Mouse (Mus musculus): ENCODE results near the gene Intu.

Intu gene

DNA sequence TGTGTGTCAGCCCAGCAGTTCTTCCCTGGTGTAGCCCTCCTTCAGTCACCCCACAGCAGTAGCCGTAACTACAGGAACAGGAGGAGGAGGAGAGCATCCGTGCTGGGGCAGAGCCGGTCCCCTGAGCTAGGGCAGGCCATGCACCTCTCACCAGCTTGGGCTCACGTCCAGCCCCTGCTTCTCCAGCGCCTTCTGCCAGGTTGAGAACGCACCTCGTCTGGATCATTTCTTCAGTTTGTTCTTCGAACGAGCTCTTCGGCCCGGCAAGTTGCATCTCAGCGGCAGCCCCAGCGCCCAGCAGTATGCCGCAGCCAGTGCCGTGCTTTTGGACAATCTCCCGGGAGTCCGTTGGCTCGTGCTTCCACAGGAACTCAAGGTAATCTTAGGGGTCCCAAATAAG is 152.1 kb downstream of the Intu start:
- no peak for DNase-seq (ENCODE audit: low read depth, low spot score)

DNA sequence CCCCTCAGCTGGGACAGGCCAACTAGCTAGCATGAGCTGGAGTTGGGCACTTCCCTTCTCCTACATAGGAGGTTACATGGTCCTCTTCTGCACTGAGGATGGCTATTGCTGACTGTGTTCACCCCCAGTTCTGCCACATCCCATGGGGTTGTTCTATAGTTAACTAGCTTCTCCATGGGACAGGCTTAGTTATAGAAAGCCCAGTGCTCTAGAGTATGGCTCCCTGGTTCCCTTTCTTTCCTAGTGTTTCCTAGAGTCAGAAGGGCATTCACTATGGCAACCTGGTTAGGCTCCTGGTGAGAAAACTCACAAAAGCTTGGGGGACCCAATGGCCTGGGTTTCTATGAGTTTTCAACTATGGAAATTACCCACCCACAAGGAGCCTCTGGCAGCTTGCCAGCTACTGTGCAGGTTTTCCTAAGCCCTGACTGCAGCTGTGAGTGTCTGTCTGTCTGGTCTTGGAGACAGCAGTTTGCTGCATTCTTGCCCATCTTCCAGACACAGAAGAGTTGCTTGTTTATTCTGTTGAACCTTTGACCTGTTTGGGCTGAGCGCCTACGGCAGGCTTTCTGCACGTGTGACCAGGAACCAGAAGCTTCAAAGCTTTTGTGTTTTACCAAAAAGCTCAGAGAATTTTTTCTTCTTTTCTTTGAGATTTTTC is 154.9 kb downstream of the Intu start:
- DNase-seq (ENCODE audit: low read depth, low spot score): no peak

DNA sequence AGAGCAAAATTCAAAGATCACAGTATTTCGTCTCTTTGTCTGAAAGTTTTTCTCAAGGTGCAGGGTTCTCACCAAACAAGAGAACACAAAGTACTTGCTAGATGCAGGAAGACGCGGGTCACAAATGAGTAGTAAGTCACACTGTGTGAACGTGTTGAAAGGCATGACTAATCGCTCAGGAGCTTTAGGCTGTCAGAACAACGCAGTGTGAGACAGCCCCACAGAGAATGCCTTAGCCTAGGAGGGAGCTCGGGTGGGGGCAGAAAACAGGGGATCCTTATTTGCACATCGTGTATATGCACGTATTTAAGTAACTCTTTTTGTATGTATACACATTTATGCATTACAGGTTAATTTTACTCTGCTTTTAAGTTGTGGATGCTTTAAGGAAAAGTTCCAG is 155.8 kb downstream of the Intu start:
- DNase-seq (ENCODE audit: low read depth, low spot score): no peak

DNA sequence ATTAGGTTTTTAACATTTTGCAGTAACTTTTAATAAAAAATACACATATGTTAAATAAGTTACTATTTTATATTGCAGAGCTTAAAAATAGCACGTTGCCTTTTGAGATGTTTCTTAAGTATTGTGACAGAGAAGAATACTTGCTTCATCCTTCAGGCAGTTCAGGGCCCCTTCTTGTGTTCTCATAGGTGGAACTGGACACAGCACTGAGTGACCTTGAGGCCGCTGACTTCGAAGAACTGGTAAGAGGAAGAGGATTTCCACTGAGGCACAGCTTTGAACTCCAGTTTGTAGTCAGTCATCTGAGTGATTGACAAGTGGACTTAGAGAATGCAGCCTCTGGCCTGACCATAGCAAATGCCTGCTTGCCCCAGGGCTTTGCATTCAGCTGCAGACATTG is 156.5 kb downstream of the Intu start:
- DNase-seq (ENCODE audit: low read depth, low spot score): no peak

DNA sequence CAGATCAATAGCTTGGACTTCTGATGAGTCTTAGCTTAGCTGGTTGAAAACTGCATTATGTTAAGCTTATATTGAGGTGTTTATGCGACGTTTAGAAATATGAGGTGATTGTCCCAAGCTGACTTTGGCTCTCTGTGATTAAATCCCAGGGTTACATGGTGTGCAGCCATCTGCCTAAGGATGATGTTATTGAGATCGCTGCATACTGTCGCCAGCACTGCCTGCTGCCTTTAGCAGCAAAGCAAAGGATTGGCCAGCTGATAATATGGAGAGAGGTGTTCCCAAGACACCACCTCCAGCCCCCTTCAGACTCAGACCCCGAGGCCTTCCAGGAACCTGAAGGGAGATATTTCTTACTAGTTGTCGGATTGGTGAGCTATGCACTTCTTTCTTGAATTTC is 160.5 kb downstream of the Intu start:
- DNase-seq (ENCODE audit: low read depth, low spot score): no peak

DNA sequence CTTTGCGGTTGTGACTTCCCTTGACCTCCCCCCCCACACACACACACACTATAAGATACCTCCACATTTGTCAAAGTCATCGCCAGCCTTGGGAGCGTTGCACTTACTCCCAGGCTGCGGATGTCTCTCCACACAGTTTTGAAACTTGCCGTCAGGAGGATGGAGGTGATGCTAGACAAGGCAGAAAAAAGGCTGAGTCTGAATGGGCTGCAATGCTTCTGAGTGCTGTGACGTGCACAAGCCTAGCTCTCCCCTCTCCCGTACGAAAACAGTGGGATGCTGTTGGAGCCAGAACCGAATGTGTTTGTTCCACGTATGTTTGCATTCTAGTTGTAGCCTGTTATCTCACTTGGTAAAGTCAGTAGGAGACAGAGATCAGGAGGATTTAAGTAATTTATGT is 162.3 kb downstream of the Intu start:
- DNase-seq (ENCODE audit: low read depth, low spot score): no peak

DNA sequence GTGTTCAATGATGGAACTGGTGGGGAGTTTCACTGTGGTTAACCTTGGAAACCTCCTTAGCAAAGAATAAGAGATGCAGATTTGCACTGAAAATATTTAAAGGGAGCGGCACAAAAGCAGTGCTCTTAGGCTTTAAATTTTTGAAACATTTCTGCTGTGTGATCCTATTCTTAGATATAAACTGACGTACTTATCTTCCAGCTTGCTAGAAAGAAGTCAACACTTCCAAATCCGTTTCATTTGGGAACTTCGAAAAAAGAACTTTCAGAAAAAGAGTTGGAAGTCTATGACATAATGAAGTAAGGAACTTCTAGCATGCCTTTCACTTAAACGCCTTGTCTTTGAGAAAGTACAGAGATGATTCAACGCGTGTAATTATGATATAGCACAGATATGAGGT is 162.9 kb downstream of the Intu start:
- no peak for DNase-seq (ENCODE audit: low read depth, low spot score)

DNA sequence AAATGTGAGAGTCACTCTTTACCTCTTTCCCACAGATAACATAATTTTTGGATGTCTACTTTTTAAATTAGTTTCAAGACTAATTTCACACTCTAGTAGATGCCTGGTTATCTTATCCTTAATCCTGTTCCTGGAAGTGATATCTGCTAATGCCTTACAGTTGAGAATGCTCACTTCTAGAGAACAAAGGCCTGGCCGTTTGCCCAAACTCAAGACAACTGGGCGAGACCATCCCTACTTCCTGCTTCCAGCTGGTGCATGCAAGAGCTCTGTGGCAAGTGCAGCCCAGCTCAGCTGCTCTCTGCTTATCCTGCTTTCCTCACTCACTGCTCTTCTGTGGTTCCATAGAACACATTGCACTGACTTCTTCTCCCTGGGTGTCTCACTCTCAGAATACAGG is 163.4 kb downstream of the Intu start:
- no peak for DNase-seq (ENCODE audit: low read depth, low spot score)

DNA sequence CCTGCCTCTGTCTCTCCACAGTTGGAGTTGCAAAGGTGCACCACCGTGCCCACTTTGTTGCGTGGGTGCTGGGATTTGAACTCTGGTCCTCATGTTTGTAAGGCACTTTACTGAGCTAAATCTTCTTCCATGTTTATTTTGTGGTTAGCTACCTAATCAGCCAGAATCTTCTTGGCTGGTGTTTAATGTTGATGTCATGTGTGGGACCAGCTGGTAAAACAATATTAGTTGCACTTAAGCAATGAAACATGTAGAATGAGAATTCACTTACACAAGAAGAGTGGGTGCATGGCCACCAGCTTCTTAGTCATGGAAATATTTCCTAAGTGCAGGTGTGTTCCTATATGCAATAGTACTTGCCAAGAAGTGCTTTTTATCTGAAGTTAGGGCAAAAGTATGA is 164.1 kb downstream of the Intu start:
- no peak for DNase-seq (ENCODE audit: low read depth, low spot score)

DNA sequence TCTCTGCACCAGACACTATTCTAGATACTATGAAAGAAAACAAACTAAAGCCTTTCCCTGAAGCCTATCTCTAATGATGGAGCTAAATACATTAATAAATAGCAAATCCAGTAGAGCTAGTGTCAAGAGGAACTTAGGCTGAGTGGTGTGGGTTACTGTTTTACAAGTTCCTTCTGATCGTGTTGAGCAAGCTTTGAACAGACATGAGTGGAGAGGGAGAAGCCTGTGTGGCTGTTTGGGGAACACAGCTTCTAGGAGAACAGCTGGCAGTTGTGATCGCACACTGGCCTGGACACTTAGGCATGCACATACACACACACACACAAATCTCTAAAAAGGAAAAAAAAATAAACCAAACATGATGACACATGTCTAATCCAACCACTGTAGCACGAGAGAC is 167.7 kb downstream of the Intu start:
- DNase-seq (ENCODE audit: low read depth, low spot score): no peak

DNA sequence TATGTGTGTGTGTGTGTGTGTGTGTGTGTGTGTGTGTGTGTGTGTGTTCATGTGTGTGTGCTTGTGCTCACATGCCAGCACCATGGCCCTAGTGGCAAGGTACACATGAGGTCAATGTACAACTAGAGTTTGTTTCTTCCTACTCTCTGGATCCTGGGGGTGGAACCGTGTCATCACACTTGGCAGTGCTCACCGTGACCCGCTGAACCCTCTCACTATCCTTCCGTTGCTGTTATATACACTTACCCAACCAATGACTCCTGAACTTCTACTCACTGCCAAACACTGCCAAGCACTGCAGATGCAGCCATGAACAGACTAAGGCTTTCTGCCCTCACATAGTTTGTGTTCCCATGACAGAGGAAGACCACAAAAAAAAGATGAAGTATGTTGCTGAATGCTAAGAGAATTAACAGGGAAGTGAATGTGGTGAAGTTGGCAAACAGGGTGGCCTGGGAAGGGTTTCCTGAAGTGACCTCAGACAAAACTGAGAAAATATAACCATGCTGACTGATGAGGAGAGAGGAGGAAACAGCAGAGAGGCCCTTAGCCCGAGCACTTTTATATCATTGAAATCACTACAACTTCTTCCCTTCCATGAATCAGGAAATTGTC is 173.8 kb downstream of the Intu start:
- DNase-seq (ENCODE audit: low read depth, low spot score): no peak

DNA sequence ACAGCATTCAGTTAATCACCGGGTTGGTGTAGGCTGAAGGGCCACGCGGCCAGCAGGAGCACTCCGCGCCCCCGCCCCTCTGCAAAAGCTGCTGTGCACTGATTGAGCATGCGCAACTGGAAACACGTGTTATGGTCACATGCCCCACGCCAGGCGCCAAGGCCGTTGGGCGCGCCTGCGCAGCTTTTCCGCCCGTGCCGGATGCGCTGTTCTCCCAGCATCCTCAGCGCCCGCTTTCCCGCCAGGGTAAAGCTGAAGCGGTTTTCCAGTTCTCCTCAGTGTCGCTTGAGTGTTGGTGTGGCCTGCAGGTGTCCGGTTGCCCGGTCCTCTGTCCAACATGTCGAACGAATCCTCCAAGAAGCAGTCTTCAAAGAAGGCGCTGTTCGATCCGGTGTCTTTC is 177.6 kb downstream of the Intu start, which contains the start of gene Slc25a31:
Gene Slc25a31 (plus strand): TSS at position 201 of the 400 bp plus-strand sequence.
- no peak for DNase-seq (ENCODE audit: low read depth, low spot score)

DNA sequence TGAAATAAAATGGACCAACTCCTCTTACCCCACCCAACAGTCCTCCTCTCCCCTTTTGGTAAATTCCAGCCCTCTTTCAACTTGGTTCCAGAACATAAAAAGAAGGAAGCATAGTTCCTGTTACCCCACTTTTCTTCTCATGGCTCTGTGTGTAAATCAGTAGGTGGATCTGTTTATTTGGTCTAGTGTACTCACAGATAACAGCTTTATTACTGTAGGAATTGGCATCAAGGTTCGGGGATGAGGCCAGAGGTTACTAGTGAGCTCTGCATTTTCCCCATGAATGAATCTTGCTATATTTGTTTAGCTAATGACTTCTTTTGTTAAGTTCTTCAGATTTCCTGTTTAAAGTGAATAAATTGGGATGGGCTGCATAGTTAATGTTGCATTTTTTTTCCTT is 185.0 kb downstream of the Intu start:
- DNase-seq (ENCODE audit: low read depth, low spot score): no peak

DNA sequence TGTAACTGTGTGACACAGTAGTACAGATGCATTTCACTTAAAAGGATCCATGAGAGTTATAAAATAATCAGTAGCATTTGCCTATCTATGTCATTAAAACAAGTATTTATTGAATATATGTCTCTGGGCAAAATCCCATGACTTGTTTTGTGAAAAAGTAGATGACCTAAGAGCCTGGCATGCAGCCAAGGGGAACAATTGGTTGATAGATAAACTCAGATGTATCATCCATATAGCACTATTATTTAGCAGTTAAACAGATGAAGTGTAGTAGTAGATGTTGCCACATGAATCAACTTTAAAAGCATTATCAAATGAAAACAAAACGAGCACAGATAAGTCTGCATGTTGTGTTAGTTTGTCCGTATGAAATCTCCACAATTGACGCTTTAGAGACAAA is 187.9 kb downstream of the Intu start:
- no peak for DNase-seq (ENCODE audit: low read depth, low spot score)

DNA sequence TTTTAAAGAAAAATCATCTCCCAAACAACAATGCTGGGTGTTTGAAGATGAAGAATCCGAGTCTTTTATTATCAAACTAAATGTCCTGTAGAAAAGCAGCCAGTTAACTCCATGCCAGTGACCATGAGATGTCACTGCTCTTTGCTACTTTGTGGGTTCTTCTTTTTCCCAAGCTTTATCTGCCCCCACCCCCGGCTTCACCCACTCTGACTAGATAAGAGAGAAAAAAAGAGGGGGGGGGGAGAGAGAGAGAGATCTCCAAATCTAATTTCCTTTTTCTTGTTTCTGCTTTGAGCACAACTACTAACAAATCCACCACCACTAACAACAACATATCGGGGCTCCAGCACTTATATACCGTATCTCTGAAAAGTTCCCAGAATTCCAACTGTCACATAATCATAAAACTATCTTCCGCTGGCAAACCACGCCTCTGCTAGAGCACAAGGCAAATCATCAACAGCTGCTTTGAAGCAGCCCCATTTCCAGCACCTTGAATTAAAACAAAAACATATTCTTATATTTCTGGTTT is 207.4 kb downstream of the Intu start:
- DNase-seq (ENCODE audit: low read depth, low spot score): no peak

DNA sequence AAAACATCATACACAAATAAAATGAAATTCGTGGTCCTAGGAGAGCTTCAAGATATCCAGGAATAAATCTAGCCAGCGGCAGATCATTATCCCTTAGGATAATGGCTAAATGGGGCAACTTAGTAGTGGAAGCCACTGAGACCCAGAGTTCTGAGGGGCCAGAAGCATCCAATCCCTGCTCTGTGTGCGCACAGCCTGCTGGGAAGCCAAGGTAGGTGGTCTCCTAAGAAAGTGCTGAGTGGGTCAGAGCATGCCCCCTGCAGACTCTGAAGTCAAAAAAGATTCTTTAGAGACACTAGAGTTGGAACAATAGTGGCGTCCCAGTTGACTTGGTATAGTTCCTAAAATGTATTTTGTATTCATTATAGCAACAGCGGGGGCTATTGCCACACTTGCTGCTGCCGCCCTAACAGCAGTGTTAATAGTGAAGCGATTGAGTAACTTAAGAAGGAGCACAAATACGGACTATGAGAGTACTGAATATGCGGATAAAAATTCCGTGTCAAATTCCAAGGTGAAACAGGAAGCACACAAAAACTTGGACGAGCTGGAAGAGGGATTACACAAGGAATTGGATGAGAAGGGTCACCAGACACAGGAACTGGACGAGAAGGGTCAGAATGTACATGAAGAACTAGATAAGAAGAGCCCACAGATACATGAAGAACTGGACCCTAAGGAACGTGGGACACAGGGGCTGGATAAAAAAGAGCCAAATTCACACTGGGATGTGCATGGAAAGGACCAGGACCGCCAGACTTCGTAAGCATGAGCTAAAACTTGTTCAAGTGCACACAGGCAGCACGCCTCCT is 213.1 kb downstream of the Intu start, which contains the start of gene Hspa4l:
Gene Hspa4l (plus strand): TSS at position 472 of the 812 bp plus-strand sequence.
- DNase-seq (ENCODE audit: low read depth, low spot score): no peak

DNA sequence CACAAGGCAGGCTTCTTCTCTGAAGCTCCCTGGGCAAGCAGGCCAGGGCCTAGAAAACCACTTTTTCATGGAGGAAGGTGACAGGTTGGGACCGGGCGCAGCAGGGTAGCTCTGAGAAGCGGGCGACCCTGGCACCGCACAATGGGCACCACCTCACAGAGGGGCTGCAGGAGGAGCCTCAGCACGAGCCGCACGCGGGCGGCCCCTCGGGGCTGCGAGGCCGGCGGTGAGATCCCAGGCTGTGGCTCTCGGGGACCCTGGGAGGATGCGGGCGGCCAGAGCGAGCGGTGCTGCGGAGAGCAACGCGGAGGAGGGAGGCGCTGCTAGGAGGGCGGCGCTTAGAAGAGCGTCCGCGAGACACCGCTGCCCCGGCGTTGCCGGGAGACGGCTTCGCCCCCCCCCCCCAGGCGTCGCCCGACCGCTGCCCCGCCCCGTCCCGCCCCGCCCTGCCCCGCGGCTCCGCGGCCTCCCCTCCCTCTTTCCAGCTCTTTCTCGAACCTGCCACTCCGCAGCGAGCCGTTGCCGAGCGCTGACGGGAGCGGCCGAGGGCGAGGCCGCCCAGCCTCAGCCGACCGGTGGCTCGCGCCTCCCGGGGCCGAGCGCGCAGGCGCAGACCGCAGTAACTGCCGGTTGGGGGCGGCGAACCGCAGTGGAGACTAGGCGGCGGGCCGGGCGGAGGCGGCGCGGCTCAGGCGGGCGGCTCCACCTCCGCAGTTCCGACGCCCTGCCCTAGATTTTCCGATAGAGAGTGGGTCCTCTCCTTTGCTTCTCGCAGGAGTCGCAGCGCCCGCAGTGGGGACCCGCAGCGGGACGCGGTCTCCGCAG is 214.0 kb downstream of the Intu start:
- DNase-seq (ENCODE audit: low read depth, low spot score): peak; percentile 86

DNA sequence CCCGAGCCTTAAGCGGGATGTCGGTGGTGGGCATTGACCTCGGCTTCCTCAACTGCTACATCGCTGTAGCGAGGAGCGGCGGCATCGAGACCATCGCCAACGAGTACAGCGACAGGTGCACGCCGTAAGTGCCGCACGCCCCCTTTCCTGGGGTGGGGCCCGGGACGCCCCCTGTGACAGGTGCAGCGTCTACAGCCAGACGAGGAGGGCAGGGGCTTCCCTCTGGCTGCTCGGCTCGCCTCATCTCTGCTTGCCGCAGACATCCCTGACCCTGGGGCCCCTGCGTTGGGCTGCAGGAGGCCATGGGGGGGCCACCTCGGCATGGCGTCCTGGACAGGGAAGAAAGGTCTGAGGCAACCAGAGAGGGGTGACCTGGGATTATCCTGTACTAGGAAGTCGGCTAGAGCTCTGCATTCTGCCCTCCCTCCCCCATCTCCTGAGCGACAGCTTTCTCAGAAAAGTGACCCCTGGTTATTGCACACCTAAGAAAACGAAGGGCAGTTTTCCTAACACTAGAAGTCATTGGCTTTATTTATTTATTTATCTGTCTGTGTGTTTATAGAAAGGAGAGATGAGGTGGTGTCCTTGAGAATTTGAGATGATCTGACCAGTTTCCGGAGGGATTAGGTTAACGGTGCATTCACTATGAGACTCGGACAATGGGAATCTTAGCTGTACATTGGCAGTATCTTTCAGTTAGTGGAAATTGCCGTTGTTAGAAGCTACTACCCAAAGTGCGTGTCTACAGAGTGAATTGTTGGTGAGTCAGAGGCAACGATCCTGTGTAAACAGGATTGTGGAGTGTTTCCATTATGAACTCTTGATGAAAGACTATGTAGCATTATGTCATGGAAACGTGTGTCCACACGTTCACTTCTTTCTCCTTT is 214.8 kb downstream of the Intu start:
- peak; percentile 27 for DNase-seq (ENCODE audit: low read depth, low spot score)
